Mouse (Mus musculus) c-Kit-negative CD71-positive TER-119-positive erythroid progenitor cells, embryonic 14.5 days (primary cell): Measurements from ENCODE around the gene Gpx4.

Experiments used
- DNase-seq: peaks from one replicate; pipeline ENCODE4 v3.0.0-alpha.2; 2013; ENCODE audit warnings: low read depth, low spot score

The Gpx4 gene

DNA sequence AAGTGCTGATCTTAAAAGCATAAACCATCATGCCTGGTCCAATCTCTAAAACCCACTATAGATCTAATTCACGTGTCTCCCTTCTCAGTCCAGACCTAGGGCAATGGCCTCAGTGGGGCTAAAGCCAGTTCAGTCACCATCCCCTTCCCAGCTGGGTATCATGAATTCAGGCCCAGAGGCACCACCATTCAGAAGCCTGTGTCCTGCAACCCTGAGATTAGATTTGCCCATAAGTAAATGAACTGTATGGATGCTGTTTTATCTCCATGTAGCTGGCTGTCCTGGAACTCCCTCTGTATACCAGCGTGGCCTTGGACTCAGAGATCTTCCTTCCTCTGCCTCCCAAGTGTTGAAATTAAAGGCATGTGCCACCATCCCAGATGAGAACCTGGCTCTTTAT is 56.1 kb downstream of the Gpx4 start:
- DNase-seq: no peak

DNA sequence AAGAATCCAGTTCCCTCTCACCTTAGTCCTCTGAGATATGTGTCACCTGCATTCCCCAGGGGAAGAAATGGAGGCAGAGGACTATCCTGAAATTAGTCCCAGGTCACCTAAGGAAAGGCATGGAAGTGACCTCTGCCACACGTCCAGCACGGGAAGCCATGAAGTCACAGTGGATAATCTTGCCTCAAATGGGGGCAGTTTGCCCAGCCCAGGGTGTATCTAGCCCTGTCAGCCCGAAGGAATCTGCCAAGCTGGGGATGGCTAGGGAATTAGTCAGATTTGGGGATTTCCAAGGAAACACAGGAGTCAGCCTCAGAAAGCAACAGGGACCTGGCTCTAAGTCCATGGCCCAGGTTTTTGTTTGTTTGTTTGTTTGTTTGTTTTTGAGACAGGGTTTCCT is 57.2 kb downstream of the Gpx4 start:
- no peak for DNase-seq

DNA sequence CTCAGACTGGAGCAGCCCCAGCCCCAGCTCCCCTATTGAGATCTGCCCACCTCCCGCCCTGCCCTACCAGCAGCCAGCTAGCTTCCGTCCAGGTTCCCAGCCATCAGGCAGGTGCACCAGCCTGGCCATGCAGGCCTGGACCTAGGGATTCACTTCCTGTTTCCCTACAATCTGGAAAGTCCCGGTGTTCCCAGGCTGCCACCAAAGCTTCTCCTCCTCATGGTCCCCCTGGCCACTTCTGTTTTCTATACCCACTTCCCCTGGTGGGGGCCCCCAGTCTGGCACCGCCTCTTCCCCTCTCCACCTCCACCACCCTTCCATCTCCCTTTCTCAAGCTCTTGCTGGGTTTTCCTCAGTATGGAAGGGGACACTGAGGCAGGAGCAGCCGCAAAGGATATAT is 58.5 kb downstream of the Gpx4 start, which contains the start of gene Sbno2:
Sbno2 (minus strand) TSS at position 112 of the 400 bp plus-strand sequence.
- DNase-seq: no peak

DNA sequence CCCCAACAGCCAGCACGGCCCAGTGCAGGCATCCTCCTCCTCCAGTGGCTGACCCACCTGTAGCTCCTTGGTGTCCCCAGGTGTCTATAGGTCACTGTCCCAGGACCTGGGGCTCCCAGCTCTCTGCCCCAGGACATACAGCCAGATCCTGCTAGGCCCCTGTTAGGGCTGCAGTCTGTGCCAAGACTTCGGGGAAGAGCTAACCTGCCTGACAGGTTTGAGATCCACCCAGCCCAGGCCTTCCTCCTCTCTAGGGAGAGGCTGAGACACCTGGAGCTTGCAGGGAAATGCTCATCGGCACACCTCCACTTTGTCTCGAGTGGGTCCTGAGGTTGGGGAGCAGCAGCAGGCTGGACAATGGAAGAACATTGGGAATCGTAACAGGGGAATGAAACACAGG is 59.0 kb downstream of the Gpx4 start:
- DNase-seq: no peak
